17 mouse cellular contexts compared by ENCODE assay signal in genomic region chr11:95033617-95034016, GRCm38 (mm10). TPM values are rescaled to one million over a fixed set of nuclear protein-coding genes. Genes with fewer than 3 reads are reported as not detected.
DNase-seq lines count a peak whose midpoint lies in the region; ATAC-seq and TF ChIP-seq lines count a peak whose summit lies in the region.
"Had no signal": no experiment of that assay in that cellular context is flagged by ENCODE, and none has a peak within 500 bp of the region (broad histone marks: within the 10 kb centered on the region; RNA-seq: fewer than 3 reads in every experiment).

No protein-coding gene starts in this region.

- ATAC-seq in forebrain, embryonic 11.5 days (replicated peaks; ENCODE audit: low FRiP score) = no peak
- no peak for ATAC-seq in forebrain, embryonic 13.5 days
- no peak for ATAC-seq in kidney, embryonic 15.5 days (replicated peaks; ENCODE audit: low FRiP score)
- no peak for ATAC-seq in midbrain, embryonic 13.5 days
- ATAC-seq in midbrain, postnatal 0 days (ENCODE audit: low FRiP score) = no peak
- ATAC-seq: midbrain, embryonic 15.5 days had no signal

- H3K9ac ChIP-seq in forebrain, embryonic 11.5 days (ENCODE audit: low read length) = no peak overlapping the region
- H3K9ac ChIP-seq in forebrain, embryonic 13.5 days = no peak overlapping the region
- no peak overlapping the region for H3K9ac ChIP-seq in kidney, embryonic 15.5 days
- H3K9ac ChIP-seq in midbrain, embryonic 13.5 days (replicated peaks) = 0 out of 2 replicates have a peak overlapping the region, but pooled peaks have one; percentile 10
- no peak overlapping the region for H3K9ac ChIP-seq in midbrain, postnatal 0 days (replicated peaks; ENCODE audit: low read length, poor library complexity, severe bottlenecking)
- H3K9ac ChIP-seq: liver, embryonic 15.5 days; midbrain, embryonic 15.5 days had no signal

- H3K27ac ChIP-seq in forebrain, embryonic 11.5 days (ENCODE audit: low read depth, low read length) = no peak overlapping the region
- no peak overlapping the region for H3K27ac ChIP-seq in forebrain, embryonic 13.5 days
- H3K27ac ChIP-seq in kidney, embryonic 15.5 days = 0 out of 2 replicates have a peak overlapping the region, but pooled peaks have one; percentile 37
- H3K27ac ChIP-seq in midbrain, embryonic 13.5 days = no peak overlapping the region
- no peak overlapping the region for H3K27ac ChIP-seq in midbrain, postnatal 0 days (ENCODE audit: low read depth, low read length)
- H3K27ac ChIP-seq: left cerebral cortex, adult 2 months; liver, embryonic 15.5 days; midbrain, embryonic 15.5 days had no signal

- H3K36me3 ChIP-seq in forebrain, embryonic 11.5 days (ENCODE audit: control insufficient read depth, insufficient read depth, low read length) = no peaks in the 10 kb centered on the region
- 0 out of 2 replicates have a peak, but pooled peaks cover 14% of the 10 kb centered on the region for H3K36me3 ChIP-seq in forebrain, embryonic 13.5 days (ENCODE audit: poor library complexity, severe bottlenecking)
- peaks cover 47% of the 10 kb centered on the region for H3K36me3 ChIP-seq in kidney, embryonic 15.5 days
- no peaks in the 10 kb centered on the region for H3K36me3 ChIP-seq in midbrain, embryonic 13.5 days
- H3K36me3 ChIP-seq in midbrain, postnatal 0 days (ENCODE audit: insufficient read depth, low read length) = peaks cover 6% of the 10 kb centered on the region; the same call in 1 of the 2 replicates
- H3K36me3 ChIP-seq: liver, embryonic 15.5 days; midbrain, embryonic 15.5 days had no signal

- no peaks in the 10 kb centered on the region for H3K27me3 ChIP-seq in forebrain, embryonic 11.5 days (ENCODE audit: control insufficient read depth, insufficient read depth, low read length)
- no peaks in the 10 kb centered on the region for H3K27me3 ChIP-seq in forebrain, embryonic 13.5 days
- H3K27me3 ChIP-seq in kidney, embryonic 15.5 days = no peaks in the 10 kb centered on the region
- no peaks in the 10 kb centered on the region for H3K27me3 ChIP-seq in midbrain, embryonic 13.5 days
- no peaks in the 10 kb centered on the region for H3K27me3 ChIP-seq in midbrain, postnatal 0 days (ENCODE audit: insufficient read depth, low read length)
- H3K27me3 ChIP-seq: midbrain, embryonic 15.5 days had no signal

- peak; percentile 48 for DNase-seq in forebrain, embryonic 11.5 days (ENCODE audit: low spot score)
- no peak for DNase-seq in kidney, adult 18-20 months
- DNase-seq in midbrain, postnatal 0 days (ENCODE audit: low spot score) = no peak
- no peak for DNase-seq in retina, postnatal 1 day
- DNase-seq: adrenal gland, postnatal 36 days; heart, adult 11 months; kidney, postnatal 10 days; thymus, adult 18-20 months had no signal

- H3K4me1 ChIP-seq in forebrain, embryonic 11.5 days (replicated peaks; ENCODE audit: control insufficient read depth, insufficient read depth, low read length) = no peaks in the 10 kb centered on the region
- peaks cover 5% of the 10 kb centered on the region for H3K4me1 ChIP-seq in forebrain, embryonic 13.5 days
- peaks cover 20% of the 10 kb centered on the region for H3K4me1 ChIP-seq in kidney, embryonic 15.5 days
- peaks cover 1% of the 10 kb centered on the region; the same call in 1 of the 2 replicates for H3K4me1 ChIP-seq in midbrain, embryonic 13.5 days (replicated peaks)
- no peaks in the 10 kb centered on the region for H3K4me1 ChIP-seq in midbrain, postnatal 0 days (ENCODE audit: insufficient read depth, low read length)
- H3K4me1 ChIP-seq: midbrain, embryonic 15.5 days had no signal

- no peaks in the 10 kb centered on the region for H3K9me3 ChIP-seq in forebrain, embryonic 11.5 days (ENCODE audit: control insufficient read depth, low read length)
- no peaks in the 10 kb centered on the region for H3K9me3 ChIP-seq in forebrain, embryonic 13.5 days (replicated peaks)
- no peaks in the 10 kb centered on the region for H3K9me3 ChIP-seq in kidney, embryonic 15.5 days (replicated peaks)
- no peaks in the 10 kb centered on the region for H3K9me3 ChIP-seq in midbrain, embryonic 13.5 days
- H3K9me3 ChIP-seq in midbrain, postnatal 0 days (ENCODE audit: low read length) = no peaks in the 10 kb centered on the region
- H3K9me3 ChIP-seq: liver, embryonic 15.5 days; midbrain, embryonic 15.5 days had no signal

- 81% methylated on average over 14 of the region's 14 CpGs for WGBS in forebrain, embryonic 11.5 days
- 83% methylated on average over 14 of the region's 14 CpGs for WGBS in forebrain, embryonic 13.5 days
- 70% methylated on average over 14 of the region's 14 CpGs for WGBS in kidney, embryonic 15.5 days
- 80% methylated on average over 14 of the region's 14 CpGs for WGBS in midbrain, embryonic 13.5 days
- 79% methylated on average over 14 of the region's 14 CpGs for WGBS in midbrain, postnatal 0 days

- H3K4me3 ChIP-seq in forebrain, embryonic 11.5 days (ENCODE audit: low read depth, low read length) = no peak overlapping the region
- H3K4me3 ChIP-seq in forebrain, embryonic 13.5 days = no peak overlapping the region
- H3K4me3 ChIP-seq in kidney, embryonic 15.5 days (replicated peaks) = no peak overlapping the region
- no peak overlapping the region for H3K4me3 ChIP-seq in midbrain, embryonic 13.5 days (replicated peaks)
- no peak overlapping the region for H3K4me3 ChIP-seq in midbrain, postnatal 0 days (ENCODE audit: low read depth, low read length)
- H3K4me3 ChIP-seq: erythroblast, embryonic 14.5 days; left cerebral cortex, adult 2 months; liver, embryonic 15.5 days; midbrain, embryonic 15.5 days had no signal

- no peak for TF ChIP-seq CTCF in midbrain, postnatal 0 days (IDR thresholded peaks at IDR 0.05)

- no peak overlapping the region for H3K4me2 ChIP-seq in forebrain, embryonic 11.5 days (ENCODE audit: low read depth, low read length, severe bottlenecking)
- H3K4me2 ChIP-seq in forebrain, embryonic 13.5 days = no peak overlapping the region
- no peak overlapping the region for H3K4me2 ChIP-seq in kidney, embryonic 15.5 days
- no peak overlapping the region for H3K4me2 ChIP-seq in midbrain, embryonic 13.5 days (replicated peaks)
- no peak overlapping the region for H3K4me2 ChIP-seq in midbrain, postnatal 0 days (ENCODE audit: low read depth, low read length, poor library complexity, severe bottlenecking)
- H3K4me2 ChIP-seq: liver, embryonic 15.5 days; midbrain, embryonic 15.5 days had no signal

RNA-seq across cellular contexts. Expression of gene Pdk2, which starts 7.5 kb away (rescaled TPM):
- polyA plus RNA-seq in forebrain, embryonic 11.5 days (2014; fragmentation: Nextera tagmentation; extraction: Ambion mirVana) = 16.5 and 17.4 TPM in 2 replicates
- polyA plus RNA-seq in forebrain, embryonic 13.5 days (2015; fragmentation: Nextera tagmentation; extraction: Ambion mirVana) = 19.7 and 20.2 TPM in 2 replicates
- polyA plus RNA-seq in kidney, embryonic 15.5 days (2015; fragmentation: Nextera tagmentation; extraction: Ambion mirVana) = 49.4 and 56.2 TPM in 2 replicates
- 21.4 and 24.7 TPM in 2 replicates for polyA plus RNA-seq in midbrain, embryonic 13.5 days (2015; fragmentation: Nextera tagmentation; extraction: Ambion mirVana)
- total RNA-seq in midbrain, postnatal 0 days (2014; rRNA removed) = 14.1 and 18.1 TPM in 2 replicates
- 30.8 and 32.7 TPM in 2 replicates for polyA plus RNA-seq in midbrain, postnatal 0 days (2015; fragmentation: Nextera tagmentation; extraction: Ambion mirVana)

RNA-seq across cellular contexts. Expression of gene Samd14, which starts 23.9 kb away (rescaled TPM):
- polyA plus RNA-seq in forebrain, embryonic 11.5 days (2014; fragmentation: Nextera tagmentation; extraction: Ambion mirVana) = 56.8 and 59.2 TPM in 2 replicates
- polyA plus RNA-seq in forebrain, embryonic 13.5 days (2015; fragmentation: Nextera tagmentation; extraction: Ambion mirVana) = 89.2 and 95.0 TPM in 2 replicates
- 16.9 and 21.2 TPM in 2 replicates for polyA plus RNA-seq in kidney, embryonic 15.5 days (2015; fragmentation: Nextera tagmentation; extraction: Ambion mirVana)
- 123 and 141 TPM in 2 replicates for polyA plus RNA-seq in midbrain, embryonic 13.5 days (2015; fragmentation: Nextera tagmentation; extraction: Ambion mirVana)
- total RNA-seq in midbrain, postnatal 0 days (2014; rRNA removed) = 221 and 243 TPM in 2 replicates
- polyA plus RNA-seq in midbrain, postnatal 0 days (2015; fragmentation: Nextera tagmentation; extraction: Ambion mirVana) = 158 and 161 TPM in 2 replicates

RNA-seq across cellular contexts. Expression of gene Ppp1r9b, which starts 42.8 kb away (rescaled TPM):
- polyA plus RNA-seq in forebrain, embryonic 11.5 days (2014; fragmentation: Nextera tagmentation; extraction: Ambion mirVana) = 17.2 and 18.6 TPM in 2 replicates
- polyA plus RNA-seq in forebrain, embryonic 13.5 days (2015; fragmentation: Nextera tagmentation; extraction: Ambion mirVana) = 15.8 and 16.3 TPM in 2 replicates
- polyA plus RNA-seq in kidney, embryonic 15.5 days (2015; fragmentation: Nextera tagmentation; extraction: Ambion mirVana) = 10.0 and 10.6 TPM in 2 replicates
- polyA plus RNA-seq in midbrain, embryonic 13.5 days (2015; fragmentation: Nextera tagmentation; extraction: Ambion mirVana) = 17.4 and 17.8 TPM in 2 replicates
- total RNA-seq in midbrain, postnatal 0 days (2014; rRNA removed) = 179 and 217 TPM in 2 replicates
- polyA plus RNA-seq in midbrain, postnatal 0 days (2015; fragmentation: Nextera tagmentation; extraction: Ambion mirVana) = 18.2 and 20.4 TPM in 2 replicates

RNA-seq across cellular contexts. Expression of gene Itga3, which starts 43.0 kb away (rescaled TPM):
- 4.4 and 5.4 TPM in 2 replicates for polyA plus RNA-seq in forebrain, embryonic 11.5 days (2014; fragmentation: Nextera tagmentation; extraction: Ambion mirVana)
- polyA plus RNA-seq in forebrain, embryonic 13.5 days (2015; fragmentation: Nextera tagmentation; extraction: Ambion mirVana) = 2.4 and 3.9 TPM in 2 replicates
- polyA plus RNA-seq in kidney, embryonic 15.5 days (2015; fragmentation: Nextera tagmentation; extraction: Ambion mirVana) = 21.0 and 22.9 TPM in 2 replicates
- 6.6 and 8.8 TPM in 2 replicates for polyA plus RNA-seq in midbrain, embryonic 13.5 days (2015; fragmentation: Nextera tagmentation; extraction: Ambion mirVana)
- 33.2 and 38.3 TPM in 2 replicates for total RNA-seq in midbrain, postnatal 0 days (2014; rRNA removed)
- polyA plus RNA-seq in midbrain, postnatal 0 days (2015; fragmentation: Nextera tagmentation; extraction: Ambion mirVana) = 11.2 and 12.3 TPM in 2 replicates

RNA-seq across cellular contexts. Expression of gene Sgca, which starts 57.5 kb away (rescaled TPM):
- polyA plus RNA-seq in forebrain, embryonic 11.5 days (2014; fragmentation: Nextera tagmentation; extraction: Ambion mirVana) = not detected in 2 replicates
- not detected in 2 replicates for polyA plus RNA-seq in forebrain, embryonic 13.5 days (2015; fragmentation: Nextera tagmentation; extraction: Ambion mirVana)
- polyA plus RNA-seq in kidney, embryonic 15.5 days (2015; fragmentation: Nextera tagmentation; extraction: Ambion mirVana) = 1.2 and 1.7 TPM in 2 replicates
- polyA plus RNA-seq in midbrain, embryonic 13.5 days (2015; fragmentation: Nextera tagmentation; extraction: Ambion mirVana) = 0.17 TPM in 1 of 2 replicates, not detected in the other
- not detected in 2 replicates for total RNA-seq in midbrain, postnatal 0 days (2014; rRNA removed)
- 0.29 and 0.39 TPM in 2 replicates for polyA plus RNA-seq in midbrain, postnatal 0 days (2015; fragmentation: Nextera tagmentation; extraction: Ambion mirVana)
- total RNA-seq: adrenal gland, postnatal 36 days; common myeloid progenitor, adult 5-6 weeks; megakaryocyte, adult 5-6 weeks had no signal
- polyA plus RNA-seq: erythroblast, embryonic 14.5 days; midbrain, embryonic 15.5 days had no signal
